Mouse (Mus musculus) embryonic fibroblast, embryonic 13.5 days (primary cell): ENCODE data around the gene Gm20431. TPM values are rescaled to one million over a fixed set of nuclear protein-coding genes. Genes with fewer than 3 reads are reported as not detected.
"Not testable (repeated sequence)": the region's sequence is repeated elsewhere in the genome, so short reads cannot be mapped to it uniquely, and the experiment has no call there.

Source experiments
- H3K27ac ChIP-seq: 2 replicates; pipeline ENCODE4 v1.5.1; 2012; ENCODE audit warnings: low read length, control low read depth, inconsistent platforms; ENCODE audit not compliant: insufficient read depth
- H3K4me1 ChIP-seq: 2 replicates; pipeline ENCODE4 v1.6.1; 2011; ENCODE audit warnings: low read length; ENCODE audit not compliant: control insufficient read depth, insufficient read depth
- H3K4me3 ChIP-seq: 2 replicates; pipeline ENCODE4 v1.5.1; 2011; ENCODE audit warnings: mild to moderate bottlenecking, control low read depth, low read length; ENCODE audit not compliant: insufficient read depth
- CTCF ChIP-seq: IDR thresholded peaks from 2 replicates; pipeline ENCODE4 v1.5.1; 2011; ENCODE audit warnings: mild to moderate bottlenecking, control low read depth, low read length, moderate library complexity, borderline replicate concordance; ENCODE audit not compliant: insufficient read depth
- POLR2A ChIP-seq: IDR thresholded peaks from 2 replicates; pipeline ENCODE4 v1.6.1; 2011; ENCODE audit warnings: low read depth, mild to moderate bottlenecking, control low read depth, low read length, moderate library complexity
- polyA plus RNA-seq: library from polyadenylated mRNA; stranded (reverse); fragments of >200 nt; gene quantifications from 2 replicates; pipeline ENCODE4 v1.2.4, GENCODE M21; 2011; ENCODE audit warnings: low read depth; ENCODE audit not compliant: missing spikeins, insufficient read length

The Gm20431 gene
- polyA plus RNA-seq, 1 experiment, result 17.3 TPM

GRCm38 (mm10) chr2:167622352-167622751 is 38.9 kb downstream of the Gm20431 start:
- H3K4me3 ChIP-seq, result no peak overlapping the region
- no peaks in the 10 kb centered on the region; the same call in none of the 2 replicates for H3K4me1 ChIP-seq
- H3K27ac ChIP-seq, result no peak overlapping the region
- TF ChIP-seq CTCF (no peak), POLR2A (no peak)

DNA sequence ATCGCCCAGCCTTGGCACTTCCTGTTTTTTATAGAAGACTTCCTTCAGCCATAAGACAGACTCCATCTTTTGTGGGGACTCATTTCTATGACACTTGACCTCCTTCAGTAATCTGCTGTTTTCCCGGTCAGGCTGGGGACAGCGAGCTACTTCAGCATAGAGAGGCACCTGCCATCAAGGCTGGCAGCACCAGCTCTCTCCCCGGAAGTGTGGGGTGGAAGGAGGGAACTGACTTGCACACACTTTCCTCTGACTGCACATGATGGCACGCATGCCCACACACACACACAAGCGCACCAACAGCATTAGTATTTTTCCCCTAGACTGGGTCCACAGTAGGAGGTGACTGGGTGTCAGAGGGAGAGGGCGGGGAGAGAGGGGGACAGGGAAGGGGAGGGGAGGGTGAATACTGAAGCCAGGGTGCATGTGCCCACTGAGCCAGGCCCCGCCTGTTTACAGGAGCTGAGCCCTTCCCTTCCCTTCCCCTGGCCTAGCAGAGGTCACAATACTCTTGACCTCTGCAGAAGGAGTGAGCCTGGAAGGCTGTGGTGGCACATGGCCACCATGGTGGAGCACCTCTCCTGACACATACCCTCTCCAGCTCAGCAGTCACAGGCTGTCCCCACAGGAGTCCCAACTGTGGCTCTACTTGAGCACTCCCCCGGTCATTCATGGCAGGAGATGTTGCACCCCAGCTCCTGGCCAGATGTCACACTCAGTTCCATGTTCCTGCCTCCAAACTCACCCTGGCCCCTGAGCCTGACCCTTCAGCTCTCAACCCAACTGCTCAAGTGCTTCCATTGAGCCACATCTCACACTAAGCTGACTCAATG is 39.8 kb downstream of the Gm20431 start:
- H3K4me3 ChIP-seq, result no peak overlapping the region
- no peaks in the 10 kb centered on the region; the same call in none of the 2 replicates for H3K4me1 ChIP-seq
- H3K27ac ChIP-seq, result no peak overlapping the region
- no peak for TF ChIP-seq POLR2A

DNA sequence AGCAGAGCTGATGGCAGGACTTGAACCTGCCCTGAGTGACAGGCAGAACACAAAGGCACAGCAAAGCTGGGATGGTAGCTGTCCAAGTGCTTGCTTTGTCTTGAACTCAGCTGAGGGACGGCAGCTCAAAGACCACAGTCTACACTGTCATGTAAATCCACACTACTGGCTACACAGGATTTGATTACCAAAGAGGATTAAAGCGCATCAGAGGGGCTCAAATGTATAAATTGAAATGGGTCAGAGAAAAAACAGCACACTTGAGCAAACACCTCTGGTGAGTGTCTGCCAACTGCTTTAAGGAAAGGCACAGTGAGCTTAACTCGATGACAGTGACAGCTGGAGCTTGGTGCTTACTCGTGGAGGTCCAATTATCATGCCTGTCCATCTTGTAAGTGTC is 43.8 kb downstream of the Gm20431 start:
- H3K4me3 ChIP-seq, result no peak overlapping the region
- H3K27ac ChIP-seq, result no peak overlapping the region
- no peak for TF ChIP-seq CTCF
- TF ChIP-seq POLR2A, result no peak
- no peaks in the 10 kb centered on the region; the same call in 1 of the 2 replicates for H3K4me1 ChIP-seq

- Histone ChIP-seq H3K4me1 (no peaks in the 10 kb centered on the region; the same call in 1 of the 2 replicates), H3K4me3 (no peak overlapping the region), H3K27ac (no peak overlapping the region)
- TF ChIP-seq CTCF, result no peak
- no peak for TF ChIP-seq POLR2A
These were observed 44.3 kb downstream of the Gm20431 start for GRCm38 (mm10) chr2:167617034-167617433.

- H3K27ac ChIP-seq, H3K4me1 ChIP-seq, H3K4me3 ChIP-seq: not testable (repeated sequence)
These were observed 48.0 kb downstream of the Gm20431 start for GRCm38 (mm10) chr2:167613335-167613734.

GRCm38 (mm10) chr2:167612122-167612521 is 49.2 kb downstream of the Gm20431 start:
- Histone ChIP-seq H3K4me3 (no peak overlapping the region), H3K27ac (no peak overlapping the region), H3K4me1 (peaks cover 3% of the 10 kb centered on the region; the same call in 1 of the 2 replicates)
- TF ChIP-seq CTCF (no peak), POLR2A (no peak)

GRCm38 (mm10) chr2:167611287-167611686 is 50.0 kb downstream of the Gm20431 start:
- no peak overlapping the region for H3K27ac ChIP-seq
- no peak overlapping the region for H3K4me3 ChIP-seq
- peaks cover 5% of the 10 kb centered on the region; the same call in 1 of the 2 replicates for H3K4me1 ChIP-seq
- TF ChIP-seq POLR2A, result no peak
- TF ChIP-seq CTCF, result no peak; the same call in 1 of the 2 replicates

DNA sequence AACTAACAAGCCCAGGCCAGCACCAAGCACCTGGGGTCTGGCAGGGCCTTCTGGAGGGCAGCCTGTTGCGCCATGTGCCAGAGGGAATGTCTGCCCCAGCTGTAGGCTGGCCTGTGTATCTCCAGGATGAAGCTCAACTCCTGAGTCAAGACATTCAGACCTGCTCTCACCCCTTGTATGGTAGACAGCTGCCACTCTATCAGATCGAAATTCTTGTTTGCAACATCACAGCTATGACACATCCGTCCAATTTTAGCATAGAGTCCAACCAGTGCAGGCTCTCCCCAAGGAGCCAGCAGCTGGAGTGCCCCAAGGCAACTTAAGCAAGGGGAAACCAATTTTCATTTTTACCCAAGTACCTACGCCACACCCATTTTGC is 54.6 kb downstream of the Gm20431 start:
- no peak overlapping the region for H3K4me3 ChIP-seq
- H3K27ac ChIP-seq, result no peak overlapping the region; the same call in 1 of the 2 replicates
- H3K4me1 ChIP-seq, result peaks cover 5% of the 10 kb centered on the region; the same call in 1 of the 2 replicates
- no peak for TF ChIP-seq POLR2A
- TF ChIP-seq CTCF, result no peak

DNA sequence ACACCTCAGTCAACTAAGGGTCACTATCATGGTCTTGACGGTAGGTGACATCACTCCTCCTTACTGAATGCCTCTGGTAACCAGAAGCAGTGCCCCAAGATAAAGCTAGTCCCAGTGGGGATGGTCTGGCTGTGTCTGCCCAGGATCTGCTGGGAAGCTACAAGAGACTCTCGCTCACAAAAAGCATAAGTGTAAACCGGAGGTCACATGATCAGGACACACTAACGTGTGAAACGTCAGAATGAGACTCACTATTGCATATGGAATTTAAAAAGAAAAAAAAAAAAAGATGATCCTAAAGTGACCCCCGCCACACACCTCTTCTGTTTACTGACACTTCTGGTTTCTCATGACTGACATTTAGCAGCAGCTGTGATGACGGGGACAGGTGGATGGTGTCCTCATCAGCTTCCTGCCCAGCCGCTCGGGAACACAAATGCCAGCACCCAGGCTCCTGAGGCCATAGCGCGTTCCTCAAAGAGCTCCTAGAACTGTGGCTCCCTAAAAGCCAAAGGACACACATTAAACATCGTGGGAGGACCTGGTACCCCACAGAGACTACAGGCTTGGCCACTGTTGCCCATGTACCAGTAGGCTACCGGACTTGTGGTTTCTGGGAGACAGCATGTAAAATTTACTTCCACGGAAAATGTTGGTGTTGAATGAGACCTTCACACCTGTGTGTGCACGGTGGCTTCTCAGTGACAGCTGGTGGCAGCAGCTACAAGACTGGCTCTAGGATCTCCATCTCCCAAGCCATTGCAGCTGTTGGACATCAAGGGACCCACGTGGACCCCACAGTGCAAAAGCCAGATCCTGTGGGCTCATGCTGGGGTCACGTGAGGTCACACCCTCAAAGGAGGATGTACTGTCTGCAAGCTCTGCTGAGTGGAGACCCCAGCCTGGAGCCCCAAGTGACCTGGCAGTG is 55.2 kb downstream of the Gm20431 start:
- H3K27ac ChIP-seq, result no peak overlapping the region; the same call in 1 of the 2 replicates
- H3K4me3 ChIP-seq, result no peak overlapping the region
- no peak for TF ChIP-seq POLR2A
- no peak for TF ChIP-seq CTCF
- peaks cover 5% of the 10 kb centered on the region; the same call in 1 of the 2 replicates for H3K4me1 ChIP-seq
